Mouse (Mus musculus): ENCODE results near the gene Slc12a7. TPM values are rescaled to one million over a fixed set of nuclear protein-coding genes. Genes with fewer than 3 reads are reported as not detected.

Gene Slc12a7
- polyA plus RNA-seq (2015; fragmentation: Nextera tagmentation; extraction: Ambion mirVana): 3.7 and 4.2 TPM in 2 replicates

GRCm38 (mm10) chr13:73732742-73733700 lies at the start of gene Slc12a7:
Gene Slc12a7, plus strand, starts transcription at chr13:73733094.

GRCm38 (mm10) chr13:73704694-73705325 lies 28.1 kb upstream of the Slc12a7 start, which contains the start of gene Slc6a19:
Gene Slc6a19, minus strand, starts transcription at chr13:73704865.

GRCm38 (mm10) chr13:73847465-73847836 lies 114.6 kb downstream of the Slc12a7 start, which contains the start of gene Nkd2:
Gene Nkd2, minus strand, starts transcription at chr13:73847631.

Other genes starting within 250 kb of the Slc12a7 start
- 0.10 and 0.14 TPM in 2 replicates for gene Slc6a3, start 196.3 kb upstream of the Slc12a7 start, polyA plus RNA-seq (2015; fragmentation: Nextera tagmentation; extraction: Ambion mirVana)
- 76.4 and 76.9 TPM in 2 replicates for gene Clptm1l, start 129.1 kb upstream of the Slc12a7 start, polyA plus RNA-seq (2015; fragmentation: Nextera tagmentation; extraction: Ambion mirVana)
- gene Tert, start 106.2 kb upstream of the Slc12a7 start, polyA plus RNA-seq (2015; fragmentation: Nextera tagmentation; extraction: Ambion mirVana): 0.35 and 0.70 TPM in 2 replicates
- not detected in 2 replicates for gene Slc6a18, start 55.1 kb upstream of the Slc12a7 start, polyA plus RNA-seq (2015; fragmentation: Nextera tagmentation; extraction: Ambion mirVana)
- 0.10 TPM in 1 of 2 replicates, not detected in the other for gene Slc6a19, start 28.2 kb upstream of the Slc12a7 start, polyA plus RNA-seq (2015; fragmentation: Nextera tagmentation; extraction: Ambion mirVana)
- gene Nkd2, start 114.5 kb downstream of the Slc12a7 start, polyA plus RNA-seq (2015; fragmentation: Nextera tagmentation; extraction: Ambion mirVana): 1.9 and 2.0 TPM in 2 replicates
- gene Trip13, start 204.7 kb downstream of the Slc12a7 start, polyA plus RNA-seq (2015; fragmentation: Nextera tagmentation; extraction: Ambion mirVana): 24.8 and 27.7 TPM in 2 replicates
- gene Brd9, start 204.7 kb downstream of the Slc12a7 start, polyA plus RNA-seq (2015; fragmentation: Nextera tagmentation; extraction: Ambion mirVana): 24.6 and 27.9 TPM in 2 replicates
- not detected in 2 replicates for gene Zdhhc11, start 230.8 kb downstream of the Slc12a7 start, polyA plus RNA-seq (2015; fragmentation: Nextera tagmentation; extraction: Ambion mirVana)

Measured in spleen, postnatal 0 days (tissue).